Mouse (Mus musculus): ENCODE measurements around the gene Havcr2. TPM values are rescaled to one million over a fixed set of nuclear protein-coding genes. Genes with fewer than 3 reads are reported as not detected.

Havcr2 gene
- total and polyA plus RNA-seq, 3 experiments, result 0.27 to 0.60 TPM; not detected in 1

DNA sequence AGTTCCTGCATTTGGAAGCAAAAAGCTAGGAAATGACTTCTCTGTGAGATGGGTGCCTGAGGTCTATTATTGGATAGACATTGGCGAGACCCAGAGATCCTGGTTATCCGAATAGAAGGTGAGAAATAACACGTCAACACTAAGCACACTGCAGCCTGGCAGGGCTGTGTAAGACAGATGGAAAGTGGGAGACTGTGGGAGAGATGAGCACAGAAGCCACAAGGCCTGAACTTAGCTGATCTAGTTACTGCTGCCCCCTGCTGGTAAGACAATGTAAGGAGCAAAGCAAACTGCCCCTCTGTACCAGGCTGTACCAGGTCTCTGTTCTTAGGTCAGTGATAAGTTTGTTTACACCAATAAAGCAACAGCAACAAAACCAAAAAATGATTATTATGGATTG, 23.6 kb upstream of the Havcr2 start (continued):
- TF ChIP-seq CHD2 (IDR thresholded peaks at IDR 0.05; ENCODE audit: low read length), result no peak

DNA sequence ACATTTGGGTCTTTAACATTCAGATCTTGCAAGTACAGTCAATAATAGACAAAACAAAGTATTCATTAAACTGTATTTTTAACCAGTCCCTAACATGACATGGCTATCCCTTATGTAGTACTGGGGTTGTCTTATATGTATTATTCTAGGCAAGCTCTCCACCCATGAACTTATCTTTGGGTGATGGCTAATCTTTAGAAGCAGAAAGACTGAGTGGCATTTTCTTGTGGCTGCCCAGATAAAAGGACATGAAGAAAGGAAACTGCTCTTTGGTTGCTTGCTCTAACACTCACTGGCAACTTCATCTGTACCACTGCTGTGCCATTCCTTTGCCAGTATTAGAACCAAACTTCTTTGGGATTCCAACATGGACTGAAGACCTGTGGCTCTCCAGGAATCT, 19.4 kb upstream of the Havcr2 start:
- dilution Hi-C loops (cut with MboI; ENCODE audit: extremely low pct_ligation_motif_present, extremely low pct_unique_long_range_greater_than_20kb, low sequenced_read_pairs) (no loop called here), in situ Hi-C loops (cut with MboI; ENCODE audit: low pct_ligation_motif_present, low pct_unique_long_range_greater_than_20kb, low sequenced_read_pairs) (loop anchor here (5.0 kb wide), 2 partner anchors 48 to 128 kb away; partner anchors contain the start of gene Itk)
- H3K9ac ChIP-seq (ENCODE audit: insufficient read depth, low read depth), result no peak overlapping the region
- H3K9me3 ChIP-seq (replicated peaks; ENCODE audit: low read length), result no peaks in the 10 kb centered on the region
- peaks cover 7 to 21% of the 10 kb centered on the region in 2 experiments for H3K36me3 ChIP-seq (replicated peaks in 1 of 2; ENCODE audit: control insufficient read depth in 1 of 2, insufficient read depth in 1 of 2, low read length in 1 of 2)
- H3K79me2 ChIP-seq (replicated peaks; ENCODE audit: control insufficient read depth, extremely low read depth, insufficient read depth, poor library complexity, severe bottlenecking), result peaks cover 32% of the 10 kb centered on the region
- TF ChIP-seq PAX5 (IDR thresholded peaks at IDR 0.05; ENCODE audit: low read length) (no peak), MEF2A (IDR thresholded peaks at IDR 0.05; ENCODE audit: borderline replicate concordance, low read depth, low read length) (no peak)
- H3K4me2 ChIP-seq (ENCODE audit: insufficient read depth, low read depth, poor library complexity, severe bottlenecking), result no peak overlapping the region
- H3K27me3 ChIP-seq (replicated peaks), result no peaks in the 10 kb centered on the region
- no peak for DNase-seq (ENCODE audit: extremely low read depth)
- no peak overlapping the region for H3K4me3 ChIP-seq (replicated peaks in 1 of 3; ENCODE audit: low read depth in 2 of 3, low read length in 2 of 3, poor library complexity in 1 of 3)
- H3K27ac ChIP-seq (ENCODE audit: insufficient read depth, low read depth), result no peak overlapping the region
- peaks cover 3 to 54% of the 10 kb centered on the region in 2 experiments; a peak in 3 of 4 replicates for H3K4me1 ChIP-seq (ENCODE audit: control insufficient read depth in 1 of 2, insufficient read depth in 2 of 2)

DNA sequence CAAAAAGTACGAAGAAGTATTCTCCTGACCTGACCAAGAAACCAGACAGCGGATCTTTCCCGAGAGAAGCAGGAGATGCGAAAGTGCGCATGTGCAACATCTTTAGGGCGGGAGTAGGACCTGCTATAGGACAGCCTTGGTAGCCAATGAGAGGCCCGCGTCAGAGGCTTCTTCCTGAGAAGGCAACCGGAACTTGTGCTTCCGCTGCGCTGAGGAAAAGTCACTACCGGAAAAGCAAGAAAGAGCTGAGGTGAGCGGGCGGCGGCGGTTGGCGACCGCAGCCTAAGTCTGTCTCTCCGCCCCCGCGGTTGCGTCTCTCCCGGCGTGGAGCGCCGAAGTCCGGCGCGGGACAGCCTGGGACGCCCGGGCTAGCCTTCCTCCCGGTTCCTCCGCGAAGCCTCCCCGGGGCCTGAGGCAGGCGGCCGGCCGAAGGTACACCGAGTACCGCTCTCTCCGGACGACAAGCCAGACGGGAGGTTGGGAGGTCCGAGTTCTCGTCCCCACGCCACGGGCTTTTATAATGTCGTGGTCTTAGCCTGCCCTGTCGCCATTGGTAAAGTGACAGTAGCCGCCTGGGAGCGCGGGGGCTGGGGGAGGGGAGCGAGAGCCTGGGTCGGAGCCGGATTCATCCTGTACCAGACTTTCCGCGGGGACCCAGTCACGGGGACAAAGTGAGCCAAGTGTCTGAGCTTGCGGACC, 17.8 kb upstream of the Havcr2 start, which contains the start of gene Med7:
TSS of gene Med7 (plus strand) at position 166 of the 699 bp plus-strand sequence.
- Histone ChIP-seq H3K27me3 (replicated peaks) (no peaks in the 10 kb centered on the region), H3K4me1 (ENCODE audit: control insufficient read depth in 1 of 2, insufficient read depth in 2 of 2) (peaks cover 0 to 57% of the 10 kb centered on the region in 2 experiments; a peak in 3 of 4 replicates), H3K4me3 (replicated peaks in 1 of 3; ENCODE audit: low read depth in 2 of 3, low read length in 2 of 3, poor library complexity in 1 of 3) (peak within 1 kb of the TSS; percentile 82 to 84 (median 84)), H3K79me2 (replicated peaks; ENCODE audit: control insufficient read depth, extremely low read depth, insufficient read depth, poor library complexity, severe bottlenecking) (peaks cover 39% of the 10 kb centered on the region), H3K9ac (ENCODE audit: insufficient read depth, low read depth) (peak within 1 kb of the TSS; percentile 95), H3K4me2 (ENCODE audit: insufficient read depth, low read depth, poor library complexity, severe bottlenecking) (peak within 1 kb of the TSS; percentile 98), H3K36me3 (replicated peaks in 1 of 2; ENCODE audit: control insufficient read depth in 1 of 2, insufficient read depth in 1 of 2, low read length in 1 of 2) (peaks cover 16 to 37% of the 10 kb centered on the region in 2 experiments), H3K9me3 (replicated peaks; ENCODE audit: low read length) (no peaks in the 10 kb centered on the region), H3K27ac (ENCODE audit: insufficient read depth, low read depth) (peak within 1 kb of the TSS; percentile 76)
- dilution Hi-C loops (cut with MboI; ENCODE audit: extremely low pct_ligation_motif_present, extremely low pct_unique_long_range_greater_than_20kb, low sequenced_read_pairs), result no loop called here
- peak; percentile 100 for DNase-seq (ENCODE audit: extremely low read depth)
- in situ Hi-C loops (cut with MboI; ENCODE audit: low pct_ligation_motif_present, low pct_unique_long_range_greater_than_20kb, low sequenced_read_pairs), result loop anchor here (5.0 kb wide), 2 partner anchors 50 to 130 kb away; partner anchors contain the start of gene Itk
- no peak; the same call in 1 of the 2 replicates for TF ChIP-seq SMC3 (IDR thresholded peaks at IDR 0.05; ENCODE audit: low read depth, low read length)
- peak; percentile 96 for TF ChIP-seq ZMIZ1 (IDR thresholded peaks at IDR 0.05; ENCODE audit: low read depth, low read length)
- TF ChIP-seq MAZ (IDR thresholded peaks at IDR 0.05; ENCODE audit: low read depth, low read length), result 0 out of 2 replicates have a peak, but pooled peaks have one; percentile 62
- TF ChIP-seq GABPA (IDR thresholded peaks at IDR 0.05; ENCODE audit: insufficient replicate concordance, low read depth, low read length), result no peak
- TF ChIP-seq TBP (conservative IDR thresholded peaks at IDR 0.05; ENCODE audit: low read depth, low read length), result peak; percentile 92
- no peak for TF ChIP-seq ZC3H11A (IDR thresholded peaks at IDR 0.05; ENCODE audit: low read depth, low read length)
- peak; percentile 96 for TF ChIP-seq UBTF (IDR thresholded peaks at IDR 0.05; ENCODE audit: low read depth, low read length)
- TF ChIP-seq NRF1 (IDR thresholded peaks at IDR 0.05; ENCODE audit: low read depth, low read length), result peak; percentile 96
- TF ChIP-seq USF2 (conservative IDR thresholded peaks at IDR 0.05; ENCODE audit: low read depth, low read length), result no peak
- TF ChIP-seq MEF2A (IDR thresholded peaks at IDR 0.05; ENCODE audit: borderline replicate concordance, low read depth, low read length), result peak; percentile 81
- no peak; the same call in 1 of the 2 replicates for TF ChIP-seq RCOR1 (conservative IDR thresholded peaks at IDR 0.05; ENCODE audit: low read depth, low read length)
- TF ChIP-seq E2F4 (IDR thresholded peaks at IDR 0.05; ENCODE audit: insufficient replicate concordance, low read depth, low read length), result peak; percentile 79; the same call in 1 of the 2 replicates
- TF ChIP-seq ZNF384 (IDR thresholded peaks at IDR 0.05; ENCODE audit: low read depth, low read length), result no peak
- TF ChIP-seq POLR2AphosphoS2 (IDR thresholded peaks at IDR 0.05; ENCODE audit: low read depth, low read length), result peak; percentile 94
- peak; percentile 71 for TF ChIP-seq BHLHE40 (IDR thresholded peaks at IDR 0.05; ENCODE audit: low read depth, low read length)
- peak; percentile 67; the same call in 1 of the 2 replicates for TF ChIP-seq CHD1 (IDR thresholded peaks at IDR 0.05; ENCODE audit: low read depth, low read length)
- TF ChIP-seq POLR2A (IDR thresholded peaks at IDR 0.05; ENCODE audit: low read depth, low read length), result peak; percentile 97
- peak; percentile 69; the same call in 1 of the 2 replicates for TF ChIP-seq KAT2A (IDR thresholded peaks at IDR 0.05; ENCODE audit: insufficient replicate concordance, low read length)
- TF ChIP-seq IRF4 (IDR thresholded peaks at IDR 0.05; ENCODE audit: low read depth, low read length), result peak; percentile 77
- no peak for TF ChIP-seq CTCF (conservative IDR thresholded peaks at IDR 0.05 in 1 of 2, IDR thresholded peaks at IDR 0.05 in 1 of 2; ENCODE audit: low read depth in 2 of 2, low read length in 2 of 2)
- TF ChIP-seq MXI1 (IDR thresholded peaks at IDR 0.05; ENCODE audit: low read depth, low read length), result peak; percentile 94
- peak; percentile 95 for TF ChIP-seq TCF12 (IDR thresholded peaks at IDR 0.05; ENCODE audit: low read depth, low read length)
- peak; percentile 97 for TF ChIP-seq NELFE (IDR thresholded peaks at IDR 0.05; ENCODE audit: low read depth, low read length)
- peak; percentile 86 for TF ChIP-seq MYC (IDR thresholded peaks at IDR 0.05; ENCODE audit: low read depth, low read length)
- TF ChIP-seq ETS1 (conservative IDR thresholded peaks at IDR 0.05; ENCODE audit: low read depth, low read length), result peak; percentile 57; the same call in 1 of the 2 replicates
- no peak for TF ChIP-seq JUN (IDR thresholded peaks at IDR 0.05; ENCODE audit: insufficient read depth, low read depth, low read length)

Data from CH12.LX (cell line).